Mouse (Mus musculus) heart, adult 9 months (tissue): Measurements from ENCODE around the gene Nlrc5.

Experiments used
- DNase-seq, 2 experiments: peaks; one replicate each; pipeline ENCODE4 v3.0.0; 2022; ENCODE audit warnings: low spot score in 2 of 2

Gene Nlrc5

DNA sequence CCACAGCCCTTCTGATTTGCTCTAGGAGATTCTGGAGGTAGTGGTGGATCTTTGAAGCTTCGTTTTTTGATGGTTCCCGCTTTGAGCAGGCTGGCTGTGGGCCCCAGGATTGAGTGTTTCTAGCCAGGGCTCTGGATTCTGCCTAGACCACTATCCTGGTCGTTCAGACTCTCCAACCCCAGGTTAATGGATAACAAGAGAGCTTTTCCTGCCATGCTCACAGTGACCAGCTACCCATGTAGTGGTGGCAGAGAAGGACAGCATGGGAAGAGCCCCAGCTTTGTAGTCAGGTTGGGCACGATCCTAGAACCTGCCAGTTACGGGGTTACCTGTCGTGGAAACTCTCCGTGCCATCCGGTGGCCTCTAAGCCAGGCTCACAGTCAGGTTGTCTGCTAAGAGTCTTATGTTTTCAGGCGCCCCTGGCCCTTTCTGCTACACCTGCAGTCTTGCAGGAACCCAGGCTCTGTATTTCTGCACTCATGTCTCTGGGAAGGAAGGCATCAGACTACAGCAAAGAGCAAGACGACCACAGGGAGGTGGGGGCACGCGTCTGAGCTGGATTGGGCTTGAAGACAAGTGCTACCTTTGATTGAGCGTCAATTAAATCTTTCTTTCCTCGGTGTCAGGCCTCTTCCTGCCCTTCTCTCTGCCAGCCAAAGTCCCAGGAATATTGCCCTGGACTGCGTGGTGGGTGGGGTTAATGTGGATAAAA is 132.4 kb downstream of the Nlrc5 start:
- DNase-seq = no peak

GRCm38 (mm10) chr8:94567159-94567849 is 133.1 kb downstream of the Nlrc5 start:
- no peak for DNase-seq

- no peak for DNase-seq
Observed at GRCm38 (mm10) chr8:94568098-94568497, 133.9 kb downstream of the Nlrc5 start.

DNA sequence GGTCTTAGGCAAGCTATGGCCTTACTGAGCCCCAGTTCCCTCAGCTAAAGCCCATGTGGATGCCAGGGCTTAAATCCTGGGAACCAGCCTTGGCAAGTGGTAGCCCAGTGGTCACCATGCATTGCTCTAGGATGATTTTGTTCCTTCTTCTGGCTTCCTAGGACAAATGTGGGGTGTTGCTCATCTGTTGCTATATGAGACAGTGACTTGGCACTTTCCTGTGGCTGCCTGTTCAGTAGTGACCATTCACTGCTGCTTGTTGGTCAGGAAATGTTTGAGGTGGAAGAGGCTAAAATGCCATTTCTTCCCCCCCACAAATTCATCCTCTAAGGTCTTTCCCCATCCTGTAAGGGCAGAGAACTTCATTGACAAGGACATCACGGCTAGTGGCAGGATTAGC is 135.3 kb downstream of the Nlrc5 start:
- no peak for DNase-seq

DNA sequence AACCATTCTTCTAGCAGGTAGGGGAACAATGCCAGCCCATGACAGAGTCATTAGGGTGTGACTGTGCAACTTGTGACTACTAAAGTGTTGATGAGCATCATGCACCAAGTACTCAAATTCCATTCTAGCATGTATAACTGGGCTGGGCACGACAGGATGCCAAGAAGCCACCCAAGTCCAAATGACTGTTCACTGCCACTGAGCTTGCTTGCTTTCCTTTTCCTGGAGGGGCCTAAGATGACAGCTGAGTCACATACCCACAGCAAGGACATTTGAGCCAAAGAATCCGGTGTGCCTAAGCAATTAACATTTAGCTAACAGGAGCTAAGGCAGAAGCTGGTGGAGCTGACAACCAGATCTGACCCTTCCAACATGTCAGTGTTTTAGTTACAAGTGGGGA is 137.7 kb downstream of the Nlrc5 start:
- DNase-seq = no peak

- no peak for DNase-seq
Observed at GRCm38 (mm10) chr8:94574159-94574907, 140.2 kb downstream of the Nlrc5 start.

- no peak for DNase-seq
Observed at GRCm38 (mm10) chr8:94575148-94575547, 141.0 kb downstream of the Nlrc5 start.
